Mouse (Mus musculus) adrenal gland, postnatal 14 days (tissue): Measurements from ENCODE around the gene Hba-a2. TPM values are rescaled to one million over a fixed set of nuclear protein-coding genes. Genes with fewer than 3 reads are reported as not detected.
A peak's percentile ranks its signal among the peaks of the same experiment; 100 is the strongest.
"Not testable (repeated sequence)": the region's sequence is repeated elsewhere in the genome, so short reads cannot be mapped to it uniquely, and the experiment has no call there.

Experiments
- DNase-seq: peaks from one replicate; pipeline ENCODE4 v3.0.0; 2021; ENCODE audit warnings: mixed read lengths
- long read RNA-seq, 2 experiments: library from polyadenylated mRNA; stranded (forward); transcript quantifications; one replicate each; pipeline ENCODE4 v2.0.0; 2021
- total RNA-seq: library from RNA; stranded (reverse); gene quantifications from 2 replicates; pipeline ENCODE4 v1.2.3, GENCODE M21; 2021

Gene Hba-a2
- 8,335 and 10,867 TPM in 2 replicates for total RNA-seq
- long read RNA-seq, experiment 1, transcript Hba-a2-201 (3 exons, 554 nt): major isoform, 1,655 of 1,689 reads
- long read RNA-seq, experiment 1, transcript Hba-a2-202 (2 exons, 494 nt): minor isoform, 10 of 1,689 reads
- long read RNA-seq, experiment 1, partial matches to known transcripts: 20 of 1,689 reads
- long read RNA-seq, experiment 1, other reads (novel, unspliced or antisense): 4 of 1,689 reads
- long read RNA-seq, experiment 2, transcript Hba-a2-202 (2 exons, 494 nt): minor isoform, 26 of 1,993 reads
- long read RNA-seq, experiment 2, transcript Hba-a2-201 (3 exons, 554 nt): major isoform, 1,944 of 1,993 reads
- long read RNA-seq, experiment 2, partial matches to known transcripts: 22 of 1,993 reads
- long read RNA-seq, experiment 2, other reads (novel, unspliced or antisense): 1 of 1,993 reads

- not testable (repeated sequence) for DNase-seq
Observed at GRCm38 (mm10) chr11:32296203-32296602, at the start of gene Hba-a2. TSS of gene Hba-a2 (plus strand) at chr11:32296489.

GRCm38 (mm10) chr11:32247068-32247467 lies 49.2 kb upstream of the Hba-a2 start:
- no peak for DNase-seq

GRCm38 (mm10) chr11:32248350-32248749 lies 47.9 kb upstream of the Hba-a2 start:
- no peak for DNase-seq

- DNase-seq: no peak
Observed at GRCm38 (mm10) chr11:32250880-32251763, 45.2 kb upstream of the Hba-a2 start.

GRCm38 (mm10) chr11:32253121-32253520 lies 43.2 kb upstream of the Hba-a2 start:
- DNase-seq: no peak

GRCm38 (mm10) chr11:32256146-32256545 lies 40.1 kb upstream of the Hba-a2 start:
- DNase-seq: no peak

GRCm38 (mm10) chr11:32256566-32256965 lies 39.7 kb upstream of the Hba-a2 start:
- DNase-seq: no peak

- DNase-seq: peak; percentile 24
Observed at GRCm38 (mm10) chr11:32262674-32263415, 33.4 kb upstream of the Hba-a2 start.

- no peak for DNase-seq
Observed at GRCm38 (mm10) chr11:32265117-32265738, 31.1 kb upstream of the Hba-a2 start.

GRCm38 (mm10) chr11:32266194-32266593 lies 30.1 kb upstream of the Hba-a2 start:
- no peak for DNase-seq

- DNase-seq: no peak
Observed at GRCm38 (mm10) chr11:32266776-32267175, 29.5 kb upstream of the Hba-a2 start.

GRCm38 (mm10) chr11:32267188-32267884 lies 29.0 kb upstream of the Hba-a2 start, which contains the start of gene Nprl3:
TSS of gene Nprl3 (minus strand) at chr11:32267707.
- DNase-seq: peak; percentile 98

- DNase-seq: no peak
Observed at GRCm38 (mm10) chr11:32267964-32268363, 28.3 kb upstream of the Hba-a2 start.

GRCm38 (mm10) chr11:32268952-32269351 lies 27.3 kb upstream of the Hba-a2 start:
- DNase-seq: no peak

GRCm38 (mm10) chr11:32271178-32271577 lies 25.1 kb upstream of the Hba-a2 start:
- DNase-seq: no peak

- DNase-seq: no peak
Observed at GRCm38 (mm10) chr11:32276347-32276746, 19.9 kb upstream of the Hba-a2 start, which contains the start of gene Hba-x. TSS of gene Hba-x (plus strand) at chr11:32276400.

GRCm38 (mm10) chr11:32277736-32278457 lies 18.4 kb upstream of the Hba-a2 start:
- no peak for DNase-seq

GRCm38 (mm10) chr11:32278458-32278957 lies 17.8 kb upstream of the Hba-a2 start:
- DNase-seq: no peak

GRCm38 (mm10) chr11:32280646-32281045 lies 15.6 kb upstream of the Hba-a2 start:
- DNase-seq: no peak
